Mouse (Mus musculus) heart, adult 18-20 months (tissue): ENCODE results near the gene Tex9. TPM values are rescaled to one million over a fixed set of nuclear protein-coding genes. Genes with fewer than 3 reads are reported as not detected.
A peak's percentile ranks its signal among the peaks of the same experiment; 100 is the strongest.
"Not testable (repeated sequence)": the region's sequence is repeated elsewhere in the genome, so short reads cannot be mapped to it uniquely, and the experiment has no call there.

ENCODE experiments used
- DNase-seq, 2 experiments: peaks; one replicate each; pipeline ENCODE4 v3.0.0; 2021 to 2022; ENCODE audit warnings: mixed read lengths in 1 of 2
- microRNA-seq, 2 experiments: library from miRNA; unstranded; fragments of <30 nt; microRNA quantifications; one replicate each; pipeline ENCODE4 v1.2.0; 2022
- total RNA-seq, 2 experiments: library from RNA; stranded (reverse); gene quantifications; 2 replicates each; pipeline ENCODE4 v1.2.3; 2021

Gene Tex9
- total RNA-seq, 2 experiments from 2014 or later, result 0.50 to 1.0 TPM

DNA sequence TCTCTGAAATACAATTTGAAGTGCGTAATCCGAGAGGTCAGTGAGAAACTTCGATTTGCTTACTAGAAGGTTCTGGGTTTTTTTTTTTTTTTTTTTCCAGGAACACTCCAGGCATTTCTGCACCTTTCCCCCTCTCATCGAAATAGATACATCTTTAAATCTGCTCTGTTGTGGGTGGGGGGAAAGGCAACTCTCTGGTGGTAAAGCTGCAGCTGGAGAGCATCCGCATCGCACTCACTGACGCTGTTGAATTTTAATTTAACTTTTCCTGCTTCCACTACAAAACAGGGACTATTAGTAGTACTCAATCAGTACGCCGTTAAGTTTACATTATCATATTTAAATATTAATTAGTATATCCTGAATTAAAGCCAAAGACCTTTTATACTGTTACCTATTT is 53.3 kb downstream of the Tex9 start:
- no peak for DNase-seq

DNA sequence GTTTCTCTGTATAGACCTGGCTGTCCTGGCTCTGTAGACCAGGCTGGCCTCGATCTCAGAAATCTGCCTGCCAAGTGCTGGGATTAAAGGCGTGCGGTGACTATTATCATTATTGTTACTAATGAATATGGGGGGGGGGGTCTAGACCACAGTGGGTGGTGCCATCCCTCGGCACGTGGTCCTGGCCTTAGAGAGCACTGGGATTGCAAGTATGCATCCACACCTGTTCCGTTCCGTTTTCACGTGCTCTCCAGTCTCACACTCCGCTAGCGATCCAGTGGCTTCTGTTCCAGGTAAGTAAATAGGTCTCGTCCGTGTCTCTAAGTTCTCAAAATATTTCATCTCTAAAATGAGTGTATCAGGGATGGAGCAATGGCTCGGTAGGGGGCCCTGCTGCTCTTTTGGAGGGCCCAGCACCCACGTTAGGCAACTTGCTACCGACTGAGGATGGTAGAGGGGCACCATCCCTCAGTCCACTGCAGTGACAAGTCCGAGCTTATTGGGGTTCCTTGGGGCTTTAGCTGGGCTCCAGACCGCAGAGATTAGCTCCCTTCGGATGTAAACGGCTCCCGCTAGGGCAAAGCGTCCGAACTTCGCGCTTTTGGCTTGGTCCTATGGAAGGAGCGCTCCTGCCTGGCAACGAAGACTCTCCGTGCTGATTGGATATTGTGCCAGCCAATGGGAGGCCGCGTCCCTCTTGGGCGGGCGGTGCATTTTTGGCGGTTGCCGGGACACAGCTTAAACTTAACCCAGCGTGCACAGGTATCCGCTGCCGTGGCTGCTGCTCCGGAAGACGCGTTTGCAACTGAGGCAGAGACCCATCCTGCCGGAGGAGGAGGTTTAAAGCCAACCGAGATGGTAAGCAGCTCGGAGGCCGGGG is 54.0 kb downstream of the Tex9 start, which contains the start of gene Mns1:
Gene Mns1, plus strand, starts transcription at position 190 of the 880 bp plus-strand sequence.
- DNase-seq, result peak; percentile 96

DNA sequence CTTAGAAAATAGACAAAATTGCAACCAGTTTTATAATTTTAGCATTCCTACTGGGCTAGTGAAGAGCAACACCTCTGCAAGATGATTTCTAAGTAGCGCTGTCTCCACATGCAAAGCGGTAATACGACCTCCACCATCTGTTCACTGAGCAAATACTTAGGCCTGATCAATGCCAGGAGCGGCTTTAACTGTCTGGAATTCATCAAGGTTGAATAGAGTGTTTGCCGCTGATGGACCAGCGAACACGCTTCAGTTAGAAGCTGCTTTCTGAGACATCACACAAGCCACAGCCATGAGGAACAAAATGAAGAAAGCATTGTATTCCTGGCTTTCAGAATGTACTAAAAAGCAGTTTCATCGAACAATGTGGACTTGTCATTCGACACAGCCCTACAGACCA is 57.1 kb downstream of the Tex9 start:
- DNase-seq, result no peak

DNA sequence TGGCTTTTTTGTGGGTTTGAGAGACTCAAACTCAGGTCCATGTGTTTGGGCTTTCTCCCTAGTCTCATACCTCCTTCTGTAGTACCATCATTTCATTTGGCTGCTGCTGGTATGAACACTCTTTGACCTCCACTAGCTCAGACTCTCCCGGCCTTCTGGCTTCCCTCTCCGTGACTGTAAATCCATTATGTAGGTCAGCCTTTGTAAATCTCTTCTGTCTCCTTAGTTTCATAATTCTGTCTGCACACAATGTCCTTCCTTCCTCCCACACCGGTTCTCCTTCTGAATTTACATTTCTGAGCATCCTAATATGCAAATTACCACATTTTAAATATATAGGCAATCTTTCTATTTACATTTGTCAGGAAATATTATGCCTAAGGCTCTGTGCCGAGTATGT is 64.2 kb downstream of the Tex9 start:
- DNase-seq, result no peak

DNA sequence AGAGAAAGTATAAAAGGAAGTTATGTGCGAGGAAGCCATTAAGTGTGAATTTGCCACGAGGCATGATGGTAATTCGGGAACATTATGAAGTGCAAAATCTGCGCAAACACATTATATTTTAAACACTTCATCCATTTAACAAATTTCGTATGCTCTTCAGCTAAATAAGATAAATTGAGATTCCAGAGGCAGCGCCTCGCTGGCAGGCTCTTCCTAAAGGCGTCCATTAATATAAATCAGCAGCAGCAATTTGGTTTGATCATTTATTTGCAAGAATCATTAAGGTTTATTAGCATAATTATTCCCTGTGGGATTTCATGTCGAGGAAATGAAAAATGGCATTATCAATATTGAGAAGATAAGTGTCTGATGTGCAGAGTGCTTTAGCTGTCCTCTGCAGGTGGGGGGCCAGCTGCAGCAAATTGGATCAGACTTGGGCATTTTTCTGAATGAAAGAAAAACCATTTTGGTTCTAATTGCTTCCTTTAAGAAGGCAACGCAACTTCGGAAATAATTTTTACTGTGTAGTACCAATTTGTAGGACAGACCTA is 66.6 kb downstream of the Tex9 start:
- DNase-seq, result no peak

DNA sequence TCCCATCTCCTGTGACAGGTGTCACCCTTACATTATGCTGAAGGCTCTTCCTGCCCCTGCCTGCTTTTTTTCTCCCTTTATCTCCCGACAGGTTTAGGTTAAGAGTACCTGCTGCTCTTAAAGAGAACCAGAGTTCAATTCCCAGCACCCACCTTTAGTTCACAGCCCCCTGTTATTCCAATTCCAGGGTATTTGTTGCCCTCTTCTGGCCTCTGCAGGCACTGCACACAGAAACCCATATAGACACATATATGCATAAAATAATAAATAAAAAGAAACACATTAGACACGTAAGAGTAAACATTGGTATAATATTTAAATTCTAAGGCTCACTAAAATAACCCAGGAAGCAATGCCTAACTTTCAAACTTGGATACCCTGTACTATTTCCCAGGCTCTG is 69.3 kb downstream of the Tex9 start:
- DNase-seq, result no peak

DNA sequence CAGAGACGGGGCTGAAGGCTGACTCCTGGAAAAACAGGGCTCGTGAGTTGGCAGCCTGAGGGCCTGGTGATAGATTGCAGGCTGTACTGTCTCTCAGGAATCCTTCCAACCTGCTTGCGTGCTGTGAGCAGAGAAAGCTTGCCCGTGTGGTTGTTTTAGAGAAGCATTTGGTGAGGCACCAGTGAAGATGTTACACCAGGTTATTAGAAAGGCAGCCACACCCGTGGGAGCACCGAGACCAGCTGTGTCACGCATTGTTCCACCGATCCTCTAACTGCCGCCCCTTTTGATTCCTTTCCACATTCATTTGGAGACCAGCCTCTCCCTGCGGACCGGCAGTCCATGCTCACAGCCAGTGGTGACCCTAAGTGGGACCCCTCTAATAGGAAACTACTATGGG is 69.7 kb downstream of the Tex9 start:
- peak in 1 of 2 experiments; percentile 7 for DNase-seq

DNA sequence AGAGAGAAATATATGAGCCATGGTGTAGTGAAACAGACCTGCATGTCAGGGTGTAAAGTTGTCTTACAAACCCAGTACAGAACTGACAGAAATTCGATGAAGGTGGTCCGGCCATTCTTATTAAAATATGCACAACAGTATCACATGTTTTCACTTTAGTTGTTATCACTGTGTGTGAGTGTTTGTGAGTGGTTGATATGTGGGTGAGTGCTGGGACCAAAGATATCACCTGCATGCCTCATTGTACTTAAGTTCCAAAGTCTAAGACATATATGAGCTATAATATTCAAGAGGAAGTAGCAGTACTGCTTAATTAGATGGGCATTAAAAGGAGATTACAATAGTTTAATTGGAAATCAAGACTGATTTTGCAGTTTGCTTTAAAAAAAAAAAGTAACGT is 71.5 kb downstream of the Tex9 start:
- DNase-seq, result no peak

DNA sequence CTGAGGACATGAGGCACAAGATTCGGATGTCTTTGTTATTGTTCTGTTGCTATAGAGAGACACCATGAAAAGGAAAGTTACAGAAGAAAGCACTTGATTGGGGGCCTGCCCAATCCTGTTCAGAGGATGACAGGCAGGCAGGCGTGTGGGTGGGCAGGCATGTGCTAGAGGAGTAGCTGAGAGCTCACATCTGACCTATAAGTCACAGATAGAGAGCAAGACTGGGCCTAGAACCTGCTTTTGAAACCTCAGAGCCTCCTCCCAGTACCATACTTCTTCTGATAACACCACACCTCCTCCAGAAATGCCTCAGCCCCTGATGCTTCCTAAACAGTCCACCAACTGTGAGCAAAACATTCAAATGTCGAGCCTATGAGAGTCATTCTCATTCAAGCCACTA is 73.6 kb downstream of the Tex9 start:
- DNase-seq, result no peak

DNA sequence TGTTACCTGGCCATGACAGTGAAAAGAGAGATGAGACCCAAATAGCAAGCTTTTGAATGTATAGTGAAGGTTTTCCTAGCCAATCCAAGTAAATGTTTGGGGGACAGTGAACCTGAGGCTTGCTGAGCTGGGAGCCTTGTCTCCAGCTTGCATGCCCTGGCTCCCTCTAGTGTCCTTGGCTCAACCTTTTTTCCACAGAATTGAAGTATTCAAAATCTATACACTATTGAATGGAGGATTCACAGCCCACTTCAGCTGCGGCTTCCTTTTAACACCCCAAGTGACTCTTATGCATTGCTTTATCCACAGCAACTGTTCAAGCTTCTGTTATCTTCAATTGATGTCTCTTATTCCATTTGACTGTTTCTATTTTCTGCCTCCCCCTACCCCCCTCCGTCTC is 80.3 kb downstream of the Tex9 start:
- no peak for DNase-seq

DNA sequence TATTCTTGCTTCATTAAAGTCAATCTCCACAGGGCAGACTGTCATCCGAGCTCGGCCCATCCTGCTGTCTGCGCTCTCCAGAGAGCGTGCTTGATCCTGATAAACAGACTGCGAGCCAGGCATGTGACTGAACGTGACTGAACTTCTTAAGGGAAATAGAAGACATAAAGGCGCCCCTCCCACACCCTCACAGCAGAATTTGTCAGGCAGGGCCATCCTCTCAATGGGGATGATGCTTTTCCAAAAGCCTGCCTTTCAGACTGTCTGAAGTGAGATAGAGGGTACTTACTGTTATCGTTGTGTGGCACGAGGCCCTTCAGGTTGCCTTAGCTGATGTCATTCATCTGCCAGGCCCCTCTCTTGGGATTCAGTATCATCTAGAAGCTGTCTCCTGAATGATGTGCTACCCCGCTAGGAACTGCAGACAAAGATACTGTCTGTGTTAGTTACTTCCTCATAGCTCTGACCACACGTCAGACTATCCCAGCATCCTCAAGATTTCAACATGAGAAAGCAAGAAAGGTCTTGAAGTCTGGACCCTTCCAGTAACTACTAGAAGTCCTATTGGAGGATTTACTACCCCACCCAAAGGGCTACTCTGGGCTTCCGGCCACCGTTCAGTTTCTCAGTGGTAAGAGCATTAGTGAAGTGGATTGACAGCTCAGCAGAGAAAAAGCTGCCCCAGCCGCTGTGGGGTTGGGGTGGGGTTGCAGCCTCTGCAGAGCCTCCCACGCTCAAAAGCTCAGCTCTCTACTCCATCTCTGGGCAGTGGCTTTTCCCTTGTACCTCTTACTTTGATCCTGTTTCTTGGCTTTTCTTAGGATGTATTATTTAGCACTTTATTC is 82.4 kb downstream of the Tex9 start:
- DNase-seq, result no peak

DNA sequence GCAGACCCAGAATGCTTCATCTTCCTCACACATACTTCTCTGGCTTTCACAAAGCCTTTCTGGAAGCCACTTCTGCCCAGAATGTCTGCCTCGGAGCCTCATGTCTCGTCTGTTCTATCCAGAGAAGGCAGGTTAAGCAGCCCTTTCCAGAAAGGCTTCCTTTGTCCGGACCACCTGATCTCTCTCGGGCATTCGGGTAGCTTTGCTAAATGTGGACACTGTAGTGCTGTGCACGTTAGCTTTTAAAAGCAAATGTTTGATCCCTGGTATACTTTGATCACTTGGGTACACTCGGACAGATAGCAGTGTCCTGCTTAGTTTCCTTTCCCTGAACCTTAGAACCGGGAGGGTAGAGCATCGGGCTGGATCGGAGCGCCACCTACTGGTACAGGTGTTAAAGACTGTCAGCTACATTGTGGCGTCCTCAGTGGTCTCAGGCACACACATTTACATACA is 83.9 kb downstream of the Tex9 start:
- DNase-seq, result peak; percentile 66 to 90

DNA sequence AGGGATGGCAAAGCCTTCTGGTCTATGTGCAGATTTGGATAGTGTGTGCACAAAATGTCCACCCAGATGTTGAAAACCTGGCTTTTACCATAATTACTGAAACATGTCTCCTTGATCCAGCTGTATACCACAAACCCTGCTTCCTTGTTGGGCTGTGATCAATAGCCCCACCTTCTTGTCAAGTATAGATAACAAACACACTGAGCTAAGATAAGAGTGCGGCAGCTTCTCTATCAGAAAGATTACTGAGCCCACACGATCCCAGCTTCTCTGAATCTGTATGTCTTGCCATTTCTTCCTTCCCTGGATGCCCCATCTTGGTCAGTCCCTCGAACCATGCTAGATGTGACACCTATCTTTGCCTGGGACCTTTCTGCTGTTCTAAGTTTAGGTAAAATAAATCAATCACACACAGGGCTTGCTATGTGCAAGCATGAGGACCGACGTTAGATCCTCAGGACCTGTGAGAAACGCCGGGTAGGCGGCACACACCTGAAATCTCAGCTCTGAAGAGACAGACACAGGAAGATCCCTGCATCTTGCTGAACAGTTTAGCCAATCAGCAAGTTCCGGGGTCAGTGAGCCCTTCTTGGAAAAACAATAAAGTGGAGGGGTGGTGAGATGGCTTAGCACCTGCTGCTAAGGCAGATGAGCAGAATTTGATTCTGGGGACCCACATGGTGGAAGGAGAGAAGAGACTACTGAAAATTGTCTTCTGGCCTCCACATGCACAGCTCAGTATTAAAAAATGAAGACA is 86.0 kb downstream of the Tex9 start:
- no peak for DNase-seq

DNA sequence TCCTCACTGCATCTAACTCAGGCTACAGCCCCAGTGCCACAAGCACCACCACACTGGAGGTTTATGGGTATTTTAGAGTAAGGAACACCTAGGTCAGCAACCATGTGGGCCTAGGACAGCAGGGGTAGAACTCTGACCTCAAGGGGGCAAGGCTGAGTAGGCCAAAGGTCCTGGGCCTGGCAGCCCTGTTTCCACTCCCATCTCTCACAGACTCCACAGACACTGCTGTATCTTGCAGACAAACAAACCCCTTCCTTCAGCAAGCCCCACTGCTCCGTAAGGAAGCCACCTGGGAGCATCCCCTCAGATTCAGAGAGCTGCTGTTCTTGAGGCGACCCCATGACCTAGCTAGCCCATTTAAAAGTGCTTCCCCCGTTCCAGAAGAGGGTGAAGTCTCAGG is 87.1 kb downstream of the Tex9 start:
- no peak for DNase-seq

DNA sequence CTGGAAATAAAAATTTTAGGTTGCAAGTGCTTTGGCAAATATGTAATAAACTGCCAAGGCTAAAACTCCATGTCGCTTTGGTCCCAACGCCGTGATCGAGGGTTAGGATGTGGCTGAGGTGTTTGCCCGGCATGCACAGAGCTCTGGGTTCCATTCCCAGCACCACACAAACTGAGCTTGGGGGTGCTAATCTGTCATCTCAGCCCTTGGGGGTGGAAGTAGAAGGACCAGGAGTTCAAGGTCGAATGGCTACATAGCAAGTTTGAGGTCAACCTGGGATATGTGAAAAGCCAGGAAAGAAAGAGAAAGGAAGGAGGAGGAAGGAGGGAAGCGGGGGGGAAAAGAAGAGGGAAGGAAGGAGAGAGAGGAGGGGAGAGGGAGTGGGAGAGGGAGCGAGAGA is 87.6 kb downstream of the Tex9 start:
- no peak for DNase-seq

DNA sequence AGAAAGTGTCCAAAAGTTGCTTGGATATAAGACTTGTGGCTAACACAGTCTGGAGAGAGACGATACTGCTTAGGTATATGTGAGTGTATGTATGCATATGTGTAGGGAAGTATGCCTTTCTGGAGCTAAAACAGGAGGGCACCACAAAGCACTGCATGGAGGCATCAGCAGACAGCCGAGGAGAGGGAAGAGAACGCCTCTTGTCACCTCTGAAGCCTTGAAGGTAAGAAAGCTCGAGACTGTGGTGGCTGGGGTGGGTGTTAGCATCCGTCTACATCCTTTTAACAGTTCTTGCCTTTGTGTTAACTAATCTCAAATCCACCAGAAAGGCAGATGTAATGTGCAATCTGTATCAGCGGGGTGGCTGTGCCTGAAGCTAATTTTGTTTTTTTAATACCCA is 88.6 kb downstream of the Tex9 start:
- no peak for DNase-seq

DNA sequence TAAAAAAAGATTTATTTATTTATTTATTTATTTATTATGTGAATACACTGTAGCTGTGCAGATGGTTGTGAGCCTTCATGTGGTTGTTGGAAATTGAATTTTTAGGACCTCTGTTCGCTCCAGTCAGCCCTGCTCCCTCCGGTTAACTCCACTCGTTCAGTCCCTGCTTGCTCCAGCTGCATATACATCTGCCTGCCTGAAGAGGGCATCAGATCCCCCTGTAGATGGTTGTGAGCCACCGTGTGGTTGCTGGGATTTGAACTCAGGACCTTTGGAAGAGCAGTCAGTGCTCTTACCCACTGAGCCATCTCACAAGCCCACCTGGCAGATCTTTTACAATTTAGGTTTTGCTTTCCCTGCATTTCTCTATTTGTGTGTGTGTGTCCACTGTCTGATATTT is 90.2 kb downstream of the Tex9 start:
- DNase-seq, result not testable (repeated sequence)

Small RNA genes within 50 kb of the gene (microRNA-seq; reads per million reads assigned to microRNA genes)
- 0 reads per million in 2 experiments for gene Gm28010

Other genes with a start within 250 kb of the Tex9 start
- 10 to 100 TPM; 15.4 to 16.3 TPM for gene Zfp280d, start 217.4 kb downstream of the Tex9 start, total RNA-seq
- gene Mns1, start 54.2 kb downstream of the Tex9 start, total RNA-seq, result under 1 TPM; 0.05 to 0.23 TPM
- gene Rfx7, start 40.0 kb upstream of the Tex9 start, total RNA-seq, result 1 to 10 TPM; 6.3 to 7.6 TPM
- gene Nedd4, start 170.1 kb upstream of the Tex9 start, total RNA-seq, result 100 to 1,000 TPM; 343 to 345 TPM